Mouse (Mus musculus) neural tube, embryonic 11.5 days (tissue): ENCODE measurements at regions not wholly inside any gene's neighbourhood (a gene's known extent, or its start where the extent isn't known, plus 50 kb on each side); places are given as distances from the start of the nearest gene placed in this dataset.

Source experiments
- ATAC-seq: fragments of 200-750 bp; cut with Nextera tagmentation; 2 replicates; pipeline ENCODE4 v1.8.0; 2017; ENCODE audit warnings: moderate number of reproducible peaks, mild to moderate bottlenecking, moderate TSS enrichment, moderate library complexity; ENCODE audit not compliant: insufficient read depth, low FRiP score, low TSS enrichment
- DNase-seq: peaks from one replicate; pipeline ENCODE4 v3.0.0-alpha.2; 2015; ENCODE audit warnings: low spot score
- H3K27ac ChIP-seq: fragments of 300-500 bp; sonication (generic); 2 replicates; pipeline ENCODE4 v1.5.1; 2014; ENCODE audit warnings: low read depth, mild to moderate bottlenecking, low read length
- H3K27me3 ChIP-seq: fragments of 300-500 bp; sonication (generic); 2 replicates; pipeline ENCODE4 v1.6.1; 2014; ENCODE audit warnings: mild to moderate bottlenecking, low read length, mixed read lengths; ENCODE audit not compliant: control insufficient read depth, insufficient read depth
- H3K36me3 ChIP-seq: fragments of 300-500 bp; sonication (generic); 2 replicates; pipeline ENCODE4 v1.6.1; 2014; ENCODE audit warnings: mild to moderate bottlenecking, low read length, moderate library complexity, mixed read lengths; ENCODE audit not compliant: control insufficient read depth, insufficient read depth
- H3K4me1 ChIP-seq: fragments of 300-500 bp; sonication (generic); 2 replicates; pipeline ENCODE4 v1.6.1; 2014; ENCODE audit warnings: low read length, mixed read lengths; ENCODE audit not compliant: control insufficient read depth, insufficient read depth
- H3K4me2 ChIP-seq: fragments of 300-500 bp; sonication (generic); 2 replicates; pipeline ENCODE4 v1.6.1; 2014; ENCODE audit warnings: low read depth, mild to moderate bottlenecking, moderate library complexity
- H3K4me3 ChIP-seq: fragments of 300-500 bp; sonication (generic); 2 replicates; pipeline ENCODE4 v1.5.1; 2014; ENCODE audit warnings: low read depth, low read length
- H3K9ac ChIP-seq: fragments of 300-500 bp; sonication (generic); 2 replicates; pipeline ENCODE4 v1.6.1; 2014; ENCODE audit warnings: mild to moderate bottlenecking, low read length
- H3K9me3 ChIP-seq: fragments of 300-500 bp; sonication (generic); 2 replicates; pipeline ENCODE4 v1.6.1; 2016; ENCODE audit warnings: low read length; ENCODE audit not compliant: control insufficient read depth
- WGBS: fragments of 180-500 bp; shearing (Covaris S2); extraction: QIAGEN DNeasy Blood & Tissue Kit; methylation state at CpG from one replicate; pipeline ENCODE4 v1.1.7; 2014; 5-methylcytosine and 5-hydroxymethylcytosine counted together

GRCm38 (mm10) chr1:193949817-193950216 is 579.7 kb upstream of the Camk1g start:
- H3K9ac ChIP-seq: no peak overlapping the region
- H3K4me3 ChIP-seq: no peak overlapping the region
- H3K27me3 ChIP-seq: no peaks in the 10 kb centered on the region
- no peaks in the 10 kb centered on the region for H3K9me3 ChIP-seq
- ATAC-seq (no peak), DNase-seq (no peak)
- no peak overlapping the region for H3K27ac ChIP-seq
- H3K36me3 ChIP-seq: no peaks in the 10 kb centered on the region
- no peak overlapping the region for H3K4me2 ChIP-seq
- no peaks in the 10 kb centered on the region for H3K4me1 ChIP-seq

GRCm38 (mm10) chr1:193946953-193947586 is 577.0 kb upstream of the Camk1g start:
- Histone ChIP-seq H3K36me3 (no peaks in the 10 kb centered on the region), H3K9ac (no peak overlapping the region), H3K4me2 (no peak overlapping the region), H3K4me1 (no peaks in the 10 kb centered on the region), H3K9me3 (no peaks in the 10 kb centered on the region), H3K27ac (no peak overlapping the region), H3K4me3 (no peak overlapping the region), H3K27me3 (no peaks in the 10 kb centered on the region)
- DNase-seq (no peak), ATAC-seq (no peak)
- WGBS: 75% methylated on average over 6 of the region's 6 CpGs

GRCm38 (mm10) chr1:193935969-193936368 is 565.9 kb upstream of the Camk1g start:
- no peak overlapping the region for H3K4me3 ChIP-seq
- 88% methylated on average over 2 of the region's 2 CpGs for WGBS
- no peaks in the 10 kb centered on the region for H3K36me3 ChIP-seq
- H3K4me1 ChIP-seq: no peaks in the 10 kb centered on the region
- H3K9me3 ChIP-seq: no peaks in the 10 kb centered on the region
- H3K4me2 ChIP-seq: no peak overlapping the region
- no peaks in the 10 kb centered on the region for H3K27me3 ChIP-seq
- ATAC-seq (no peak), DNase-seq (no peak)
- no peak overlapping the region for H3K27ac ChIP-seq
- no peak overlapping the region for H3K9ac ChIP-seq

GRCm38 (mm10) chr1:193934308-193934707 is 564.2 kb upstream of the Camk1g start:
- DNase-seq (no peak), ATAC-seq (no peak)
- Histone ChIP-seq H3K9me3 (no peaks in the 10 kb centered on the region), H3K4me3 (no peak overlapping the region), H3K27ac (no peak overlapping the region), H3K36me3 (no peaks in the 10 kb centered on the region), H3K4me1 (no peaks in the 10 kb centered on the region), H3K4me2 (no peak overlapping the region), H3K9ac (no peak overlapping the region), H3K27me3 (no peaks in the 10 kb centered on the region)
- WGBS: 19% methylated on average over 1 of the region's 1 CpGs

GRCm38 (mm10) chr1:193931131-193931729 is 561.1 kb upstream of the Camk1g start:
- no peaks in the 10 kb centered on the region for H3K9me3 ChIP-seq
- no peaks in the 10 kb centered on the region for H3K27me3 ChIP-seq
- H3K4me3 ChIP-seq: no peak overlapping the region
- H3K27ac ChIP-seq: no peak overlapping the region
- H3K4me1 ChIP-seq: no peaks in the 10 kb centered on the region
- H3K36me3 ChIP-seq: no peaks in the 10 kb centered on the region
- DNase-seq (no peak), ATAC-seq (no peak)
- WGBS: 87% methylated on average over 5 of the region's 5 CpGs
- no peak overlapping the region for H3K4me2 ChIP-seq
- no peak overlapping the region for H3K9ac ChIP-seq

- 67% methylated on average over 4 of the region's 4 CpGs for WGBS
- Histone ChIP-seq H3K4me3 (no peak overlapping the region), H3K27ac (no peak overlapping the region), H3K4me1 (no peaks in the 10 kb centered on the region), H3K4me2 (no peak overlapping the region), H3K27me3 (no peaks in the 10 kb centered on the region), H3K9ac (no peak overlapping the region), H3K9me3 (no peaks in the 10 kb centered on the region), H3K36me3 (no peaks in the 10 kb centered on the region)
- DNase-seq: no peak
- no peak for ATAC-seq
These were observed 558.5 kb upstream of the Camk1g start for GRCm38 (mm10) chr1:193928607-193929006.

GRCm38 (mm10) chr1:193922756-193923155 is 552.7 kb upstream of the Camk1g start:
- H3K36me3 ChIP-seq: no peaks in the 10 kb centered on the region
- ATAC-seq (no peak), DNase-seq (no peak)
- no peaks in the 10 kb centered on the region for H3K4me1 ChIP-seq
- no peak overlapping the region for H3K4me2 ChIP-seq
- no peak overlapping the region for H3K9ac ChIP-seq
- H3K27ac ChIP-seq: no peak overlapping the region
- H3K27me3 ChIP-seq: no peaks in the 10 kb centered on the region
- no peaks in the 10 kb centered on the region for H3K9me3 ChIP-seq
- 86% methylated on average over 4 of the region's 4 CpGs for WGBS
- H3K4me3 ChIP-seq: no peak overlapping the region

GRCm38 (mm10) chr1:193919243-193919642 is 549.1 kb upstream of the Camk1g start:
- Histone ChIP-seq H3K36me3 (no peaks in the 10 kb centered on the region), H3K27ac (no peak overlapping the region), H3K4me3 (no peak overlapping the region), H3K9ac (no peak overlapping the region), H3K4me1 (no peaks in the 10 kb centered on the region), H3K9me3 (no peaks in the 10 kb centered on the region), H3K27me3 (no peaks in the 10 kb centered on the region), H3K4me2 (no peak overlapping the region)
- ATAC-seq (no peak), DNase-seq (no peak)
- 62% methylated on average over 3 of the region's 3 CpGs for WGBS

- no peaks in the 10 kb centered on the region for H3K4me1 ChIP-seq
- no peak for ATAC-seq
- no peaks in the 10 kb centered on the region for H3K36me3 ChIP-seq
- no peaks in the 10 kb centered on the region for H3K9me3 ChIP-seq
- no peak overlapping the region for H3K9ac ChIP-seq
- H3K27me3 ChIP-seq: no peaks in the 10 kb centered on the region
- no peak overlapping the region for H3K4me2 ChIP-seq
- H3K27ac ChIP-seq: no peak overlapping the region
- no peak for DNase-seq
- no peak overlapping the region for H3K4me3 ChIP-seq
These were observed 535.6 kb upstream of the Camk1g start for GRCm38 (mm10) chr1:193905711-193906110.
